Mouse (Mus musculus): Measurements from ENCODE around the gene Wbp11.
"Not testable (repeated sequence)": the region's sequence is repeated elsewhere in the genome, so short reads cannot be mapped to it uniquely, and the experiment has no call there.

The Wbp11 gene

DNA sequence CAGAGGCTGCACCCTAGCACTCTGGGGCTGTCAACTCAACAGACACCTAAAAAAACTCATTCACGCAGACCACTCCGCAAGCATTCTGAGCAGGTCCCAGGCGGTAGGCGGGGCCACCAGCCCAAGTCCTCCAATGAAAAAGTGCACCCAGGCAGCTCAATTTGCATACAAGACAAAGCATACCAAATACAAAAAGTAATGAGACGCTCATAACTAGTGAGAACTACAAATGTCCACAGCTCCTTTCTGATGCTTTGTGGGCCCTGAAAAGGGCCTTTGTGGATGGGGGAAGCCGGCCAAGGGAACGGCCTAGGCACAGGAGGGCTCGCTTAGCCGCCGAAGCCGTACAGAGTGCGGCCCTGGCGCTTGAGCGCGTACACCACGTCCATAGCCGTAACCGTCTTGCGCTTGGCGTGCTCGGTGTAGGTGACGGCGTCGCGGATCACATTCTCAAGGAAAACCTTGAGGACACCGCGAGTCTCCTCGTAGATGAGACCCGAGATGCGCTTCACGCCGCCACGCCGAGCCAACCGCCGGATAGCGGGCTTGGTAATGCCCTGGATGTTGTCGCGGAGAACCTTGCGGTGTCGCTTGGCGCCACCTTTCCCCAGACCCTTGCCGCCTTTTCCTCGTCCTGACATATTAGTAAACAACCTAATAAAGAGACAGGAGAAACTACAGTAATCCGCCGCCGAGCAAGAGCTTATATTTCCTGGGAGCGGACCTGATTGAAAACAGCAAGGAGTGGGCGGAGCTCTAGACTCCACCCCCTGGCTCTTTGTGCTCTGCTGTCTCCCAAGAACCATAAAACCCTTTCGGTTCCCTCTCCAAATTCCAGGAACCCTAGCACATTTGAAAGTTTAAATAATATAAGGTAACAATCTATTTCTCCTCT lies 24.0 kb downstream of the Wbp11 start, which contains the start of gene Hist4h4:
Hist4h4 (minus strand) TSS at position 677 of the 895 bp plus-strand sequence.
- peak; percentile 97 for DNase-seq (ENCODE audit: low read depth, low spot score)

DNA sequence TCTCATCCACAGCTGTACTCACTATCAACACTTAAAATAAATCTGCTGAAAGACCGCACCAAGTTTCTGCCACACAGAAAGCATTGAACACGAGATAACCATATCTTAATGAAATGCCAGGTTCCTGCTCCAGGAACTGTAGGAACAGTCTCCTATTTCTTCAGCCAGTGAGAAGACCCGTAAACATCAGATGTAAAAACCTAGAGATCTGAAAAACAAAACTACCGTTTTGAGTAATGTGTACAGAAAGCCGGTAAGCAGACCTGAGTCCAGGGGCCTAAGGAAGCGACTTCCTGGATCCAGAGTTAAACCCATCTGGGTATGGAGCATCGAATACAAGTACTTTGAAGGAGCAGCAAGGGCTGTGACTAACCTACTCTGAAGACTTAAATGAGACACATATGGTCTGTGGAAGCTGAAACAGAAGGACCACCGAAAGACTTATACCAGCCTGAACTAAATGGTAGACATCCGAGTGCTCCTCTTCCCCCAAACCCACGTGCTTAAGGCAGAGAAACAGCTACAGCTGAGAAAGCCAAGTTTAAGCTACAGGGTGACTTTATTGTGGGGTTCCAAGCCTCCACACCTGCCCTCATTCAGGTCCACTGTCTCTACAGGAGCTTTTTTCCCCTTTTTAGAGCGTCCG lies 24.8 kb downstream of the Wbp11 start:
- DNase-seq (ENCODE audit: low read depth, low spot score), result no peak

DNA sequence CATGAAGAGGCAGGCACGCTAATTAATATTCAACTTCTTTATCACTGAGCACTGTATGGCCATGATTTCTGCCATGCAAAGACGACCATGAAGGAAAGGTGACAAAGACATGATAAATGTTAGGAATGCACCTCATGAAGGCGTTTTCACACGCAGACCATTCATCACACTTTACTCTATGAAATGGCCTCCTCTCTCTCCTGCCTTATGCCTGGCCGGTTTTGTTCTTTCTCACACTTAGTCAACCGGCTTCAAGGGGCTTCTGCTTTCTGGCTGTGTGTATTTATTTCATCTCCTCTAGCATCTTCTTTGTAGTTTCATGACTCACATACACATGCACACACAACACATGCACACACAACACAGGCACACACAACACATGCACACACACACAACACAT lies 26.8 kb downstream of the Wbp11 start:
- no peak for DNase-seq (ENCODE audit: low read depth, low spot score)

DNA sequence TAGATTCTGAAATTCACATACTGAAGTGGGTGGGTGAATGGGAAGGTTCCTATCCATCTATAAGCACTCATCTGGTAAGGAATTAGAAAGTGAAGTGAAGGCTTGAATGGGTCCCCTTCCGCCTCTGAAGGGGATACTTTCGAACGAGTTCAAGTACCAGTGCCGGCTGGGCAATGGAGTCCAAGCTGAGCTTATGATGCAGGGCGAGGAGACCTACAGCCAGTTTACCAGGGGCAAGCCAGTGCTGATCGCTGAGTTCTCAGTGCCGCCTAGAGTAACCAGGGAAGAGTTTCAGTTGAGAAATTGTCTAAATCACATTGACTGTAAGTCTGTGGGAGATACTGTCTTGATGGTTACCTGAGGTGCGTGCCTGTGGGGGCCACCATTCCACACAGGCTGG lies 27.3 kb downstream of the Wbp11 start:
- DNase-seq (ENCODE audit: low read depth, low spot score), result no peak

DNA sequence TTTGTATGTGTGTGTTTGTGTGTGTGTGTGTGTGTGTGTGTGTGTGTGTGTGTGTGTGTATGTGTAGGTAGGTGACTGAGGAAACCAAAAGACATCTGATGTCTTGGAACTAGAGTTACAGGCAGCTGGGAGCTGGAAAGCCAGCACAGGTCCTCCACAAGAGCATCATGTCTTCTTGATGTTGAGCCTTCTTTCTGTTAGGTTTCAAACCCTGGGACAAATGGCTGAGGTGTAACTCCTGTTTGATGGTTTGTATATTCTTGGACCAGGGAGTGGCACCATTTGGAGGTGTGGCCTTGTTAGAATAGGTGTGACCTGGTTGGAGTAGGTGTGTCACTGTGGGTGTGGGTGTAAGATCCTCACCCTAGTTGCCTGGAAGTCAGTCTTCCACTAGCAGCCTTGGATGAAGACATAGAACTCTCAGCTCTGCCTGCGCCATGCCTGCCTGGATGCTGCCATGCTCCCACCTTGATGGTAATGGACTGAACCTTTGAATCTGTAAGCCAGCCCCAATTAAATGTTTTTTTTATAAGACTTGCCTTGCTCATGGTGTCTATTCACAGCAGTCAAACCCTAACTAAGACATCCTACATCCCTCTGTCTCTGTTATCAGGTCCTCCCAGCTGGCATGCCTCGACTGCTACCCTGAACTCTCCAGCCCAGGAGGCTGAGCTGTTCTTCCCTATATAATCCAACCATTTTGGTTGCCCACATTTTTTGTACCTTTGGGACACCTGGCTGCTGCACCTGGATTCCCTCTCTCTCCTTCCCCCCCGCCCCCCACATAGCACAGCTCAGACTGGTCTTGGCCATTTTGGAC lies 29.9 kb downstream of the Wbp11 start:
- DNase-seq (ENCODE audit: low read depth, low spot score), result not testable (repeated sequence)

DNA sequence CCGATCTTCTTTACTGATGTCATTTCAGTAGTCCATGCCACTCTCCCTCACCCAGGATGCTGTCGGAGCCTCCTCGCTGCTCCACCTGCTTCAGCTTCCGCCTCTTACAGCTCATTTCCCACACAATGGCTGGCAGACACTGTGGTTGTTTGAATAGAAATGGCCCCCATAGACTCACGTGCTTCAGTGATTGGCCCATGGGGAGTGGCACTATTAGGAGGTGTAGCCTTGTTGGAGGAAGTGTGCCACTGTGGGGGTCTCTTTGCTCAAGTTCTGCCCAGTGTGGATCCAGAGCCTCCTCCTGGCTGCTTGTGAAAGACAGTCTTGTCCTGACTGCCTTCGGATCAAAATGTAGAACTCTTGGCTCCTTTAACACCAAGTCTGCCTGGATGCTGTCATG lies 32.2 kb downstream of the Wbp11 start:
- no peak for DNase-seq (ENCODE audit: low read depth, low spot score)

DNA sequence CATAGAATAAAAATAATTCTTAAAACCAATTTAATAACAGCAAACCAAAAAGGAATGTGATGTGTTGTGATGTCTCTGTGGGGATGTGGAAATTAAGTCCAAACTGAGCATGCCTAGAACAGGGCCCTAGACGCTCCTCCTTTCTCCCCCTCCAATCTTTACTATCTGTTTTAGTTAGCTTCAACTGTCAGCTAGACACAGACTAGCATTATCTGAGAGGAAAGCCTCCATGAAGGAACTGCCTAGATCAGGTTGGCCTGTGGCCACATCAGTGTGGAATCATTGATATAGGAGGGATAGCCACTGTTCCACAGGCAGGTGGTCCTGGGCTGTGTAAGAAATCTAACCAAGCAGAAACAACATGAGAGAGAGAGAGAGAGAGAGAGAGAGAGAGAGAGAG lies 32.9 kb downstream of the Wbp11 start:
- no peak for DNase-seq (ENCODE audit: low read depth, low spot score)

DNA sequence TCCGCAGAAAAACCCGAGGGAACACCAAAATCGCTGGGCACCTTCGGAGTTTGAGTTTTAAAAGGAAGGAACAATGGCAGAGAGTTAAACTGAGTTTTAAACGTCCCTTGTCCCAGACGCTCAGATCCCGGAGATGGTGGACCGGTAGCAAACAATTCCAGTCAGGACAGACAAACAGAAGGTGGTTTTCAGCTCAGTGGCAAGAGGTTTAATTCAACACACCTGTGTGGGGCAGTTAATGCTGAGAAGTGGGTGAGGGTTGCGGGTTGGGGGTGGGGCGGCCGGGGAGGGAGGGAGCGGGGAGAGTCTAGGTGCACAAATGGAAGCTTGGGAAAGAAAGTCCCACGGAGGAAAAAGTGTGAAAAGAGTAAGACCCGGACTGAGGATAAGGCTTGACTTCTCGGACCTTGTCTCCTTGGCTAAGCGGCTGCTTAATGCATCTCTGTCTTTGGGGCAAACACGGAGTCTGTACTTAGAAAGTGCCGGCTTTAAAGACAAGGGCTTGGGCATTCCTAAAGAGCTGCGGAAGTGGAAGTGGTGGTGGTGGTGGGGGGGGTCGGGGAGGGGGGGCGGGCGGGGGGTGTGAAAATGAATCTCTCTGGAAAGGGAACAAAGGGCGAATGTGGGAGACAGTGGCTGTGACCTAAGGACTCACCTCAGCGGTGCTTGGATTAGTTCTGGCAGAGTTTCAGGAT lies 34.1 kb downstream of the Wbp11 start:
- no peak for DNase-seq (ENCODE audit: low read depth, low spot score)

DNA sequence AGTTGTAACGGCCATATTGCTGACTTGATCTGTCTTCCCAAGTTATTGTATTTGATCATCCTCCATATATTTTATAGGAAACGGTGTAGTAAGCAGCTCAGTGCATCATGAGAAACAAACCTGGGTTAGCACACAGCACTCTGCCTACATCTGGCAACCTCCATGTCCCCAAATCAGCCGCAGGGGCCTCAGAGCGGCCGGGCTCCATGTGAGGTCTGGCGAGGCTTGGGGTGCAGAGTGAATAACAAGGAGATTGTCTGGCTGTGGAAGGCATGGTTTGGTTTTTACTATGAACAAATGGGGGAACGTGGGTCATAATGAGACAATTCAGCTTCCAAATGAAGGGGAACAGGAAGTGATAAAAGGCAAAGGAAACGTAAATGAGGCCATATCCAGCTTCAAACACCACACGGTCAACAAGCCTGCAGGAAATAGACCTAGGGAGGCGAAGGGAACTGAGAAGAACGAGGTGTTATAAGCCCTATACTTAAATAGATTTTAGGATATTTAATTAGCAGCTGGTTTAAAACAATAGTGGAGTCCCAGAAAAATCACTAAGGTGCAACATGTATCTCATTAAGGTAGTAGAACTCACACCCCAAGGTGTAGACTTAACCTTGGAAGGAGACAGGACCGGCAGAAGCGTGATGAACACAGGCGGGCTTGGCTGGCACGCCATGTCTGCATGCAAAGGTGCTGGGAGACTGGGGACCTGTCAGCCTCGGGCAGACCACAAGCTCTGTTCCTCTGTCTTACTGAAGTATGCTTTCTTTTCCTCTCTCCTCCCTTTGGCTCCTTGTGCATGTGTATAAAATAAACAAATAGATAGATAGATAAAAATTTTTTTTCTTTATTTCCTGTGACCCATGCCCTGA lies 34.9 kb downstream of the Wbp11 start:
- DNase-seq (ENCODE audit: low read depth, low spot score), result no peak

DNA sequence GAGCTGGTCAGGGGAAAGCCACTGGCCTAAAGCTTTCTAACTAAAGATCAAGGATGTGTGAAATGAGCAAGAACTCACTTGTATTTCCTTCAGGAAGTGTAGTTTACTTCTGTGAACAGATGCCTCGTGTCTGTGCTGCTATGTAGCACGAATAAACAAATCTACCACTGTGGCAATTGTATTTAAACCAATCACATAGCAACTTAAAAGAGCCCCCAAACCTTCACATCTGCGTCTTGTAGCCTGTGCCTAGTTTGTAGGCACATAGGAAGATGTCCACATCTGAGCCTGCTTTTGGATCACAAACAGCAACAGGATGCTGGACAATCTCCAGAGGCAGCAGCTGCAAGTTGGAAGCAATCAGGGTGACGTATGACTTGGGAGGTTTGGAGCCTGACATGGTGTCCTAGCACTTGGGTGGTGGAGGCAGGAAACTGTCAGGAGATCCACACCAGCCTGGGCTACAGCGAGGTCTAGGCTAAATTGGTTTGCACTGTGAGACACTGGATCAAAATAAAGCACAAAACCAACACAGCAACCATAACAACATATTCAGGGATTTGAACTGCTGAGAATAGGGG lies 38.6 kb downstream of the Wbp11 start:
- DNase-seq (ENCODE audit: low read depth, low spot score), result no peak

DNA sequence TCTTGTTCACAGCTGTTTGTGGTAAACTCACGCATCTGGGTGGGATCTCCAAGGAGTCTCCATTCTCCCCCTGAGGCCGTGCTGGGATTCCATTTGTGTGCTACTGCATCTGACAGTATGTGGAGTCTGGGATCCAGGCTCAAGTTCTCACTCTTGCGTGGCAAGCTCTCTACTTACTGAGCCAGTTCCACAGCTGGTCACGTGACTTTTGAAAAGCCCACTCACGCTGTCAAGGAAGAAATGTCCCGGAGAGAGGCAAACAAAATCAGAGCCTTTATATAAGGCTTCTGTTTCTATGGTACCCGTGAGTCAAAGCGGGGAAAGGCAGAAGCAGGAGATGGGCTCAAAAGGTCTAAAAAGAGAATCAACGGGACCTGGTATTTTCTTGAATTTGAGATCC lies 45.3 kb downstream of the Wbp11 start:
- DNase-seq (ENCODE audit: low read depth, low spot score), result no peak

DNA sequence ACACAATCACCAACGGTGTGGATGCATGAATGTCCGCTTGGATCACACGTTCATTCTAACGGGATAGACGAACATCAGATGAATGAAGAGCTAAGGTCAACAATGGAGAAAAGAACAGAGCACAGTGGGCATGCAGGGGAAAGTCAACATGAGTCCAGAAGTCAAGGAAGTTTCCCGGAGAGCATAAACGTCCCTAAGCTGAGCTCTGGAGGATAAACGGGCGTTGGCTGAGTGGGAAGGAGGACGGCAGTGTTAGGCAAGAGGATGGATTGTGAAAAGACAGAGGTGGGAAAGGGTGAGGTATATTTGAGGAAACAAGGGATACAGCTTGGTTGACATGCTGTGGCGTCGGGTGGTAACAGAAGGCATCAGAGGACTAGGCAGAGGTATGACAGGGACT lies 45.9 kb downstream of the Wbp11 start:
- DNase-seq (ENCODE audit: low read depth, low spot score), result no peak

DNA sequence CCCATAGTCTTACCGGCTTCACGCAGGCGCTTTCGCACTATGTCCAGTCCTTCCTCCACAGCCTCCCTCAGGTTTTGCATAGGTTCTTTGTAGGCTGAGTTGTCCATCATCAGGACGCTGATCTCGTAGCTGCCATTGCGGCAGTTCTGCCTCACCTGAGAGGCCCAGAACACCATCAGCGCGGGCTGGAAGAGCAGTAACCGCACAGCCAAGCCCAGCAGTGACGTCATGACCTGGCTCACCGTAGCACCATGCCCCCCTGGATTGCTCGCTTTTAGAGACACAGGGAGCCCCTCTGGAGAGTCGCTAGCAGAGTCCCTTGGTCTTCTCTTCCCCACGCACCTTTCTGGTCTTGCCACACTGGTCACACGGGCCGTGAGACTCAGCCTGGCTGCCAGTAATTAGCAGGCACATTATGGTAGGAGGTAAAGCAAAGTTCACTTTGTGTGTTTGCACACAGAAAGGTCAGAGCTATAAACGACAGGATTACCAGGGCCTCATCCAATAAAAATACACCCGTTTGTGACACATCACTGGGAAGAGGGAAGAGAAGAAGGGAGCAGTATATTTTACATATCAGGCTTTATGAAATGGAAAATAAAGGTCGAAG lies 46.6 kb downstream of the Wbp11 start, which contains the start of gene Gucy2c:
Gucy2c (minus strand) TSS at position 389 of the 610 bp plus-strand sequence.
- DNase-seq (ENCODE audit: low read depth, low spot score), result no peak

DNA sequence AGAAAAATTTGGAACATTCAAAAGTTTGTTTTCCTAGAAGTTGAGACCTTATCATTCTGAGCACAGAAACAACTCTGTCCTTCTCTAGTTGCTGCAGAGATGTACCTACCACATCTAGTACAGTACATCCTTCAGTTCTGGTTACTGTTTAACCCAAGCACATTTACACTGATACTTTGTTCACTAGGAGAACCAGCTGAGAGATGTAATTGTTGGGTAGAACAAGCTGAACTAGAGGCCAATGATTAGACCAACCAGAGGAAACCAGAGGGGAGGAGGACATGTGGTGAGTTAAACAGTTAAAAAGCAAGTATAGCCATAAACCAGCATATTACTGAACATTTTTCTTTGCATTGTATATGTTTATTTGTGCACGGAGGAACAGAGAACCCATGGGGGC lies 51.6 kb downstream of the Wbp11 start:
- DNase-seq (ENCODE audit: low read depth, low spot score), result no peak

DNA sequence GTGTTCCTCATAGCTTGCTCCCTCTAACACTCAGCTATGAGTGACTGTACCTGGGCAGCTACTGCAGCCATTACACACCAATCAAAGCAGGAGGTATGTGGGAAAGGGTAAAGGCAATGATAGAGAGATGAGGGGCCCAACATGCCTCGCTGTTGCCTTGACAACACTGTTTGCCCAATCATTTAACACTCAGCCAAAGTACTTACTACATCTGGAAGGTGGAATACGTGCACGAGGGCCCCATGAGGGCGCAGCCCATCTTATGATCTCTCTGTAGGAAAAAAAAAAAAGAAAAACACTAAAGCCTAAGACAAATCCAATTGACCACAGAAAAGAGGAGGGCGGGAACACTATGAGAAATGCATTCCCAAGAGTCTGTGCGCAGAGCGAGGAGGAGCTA lies 58.2 kb downstream of the Wbp11 start:
- peak; percentile 16 for DNase-seq (ENCODE audit: low read depth, low spot score)

DNA sequence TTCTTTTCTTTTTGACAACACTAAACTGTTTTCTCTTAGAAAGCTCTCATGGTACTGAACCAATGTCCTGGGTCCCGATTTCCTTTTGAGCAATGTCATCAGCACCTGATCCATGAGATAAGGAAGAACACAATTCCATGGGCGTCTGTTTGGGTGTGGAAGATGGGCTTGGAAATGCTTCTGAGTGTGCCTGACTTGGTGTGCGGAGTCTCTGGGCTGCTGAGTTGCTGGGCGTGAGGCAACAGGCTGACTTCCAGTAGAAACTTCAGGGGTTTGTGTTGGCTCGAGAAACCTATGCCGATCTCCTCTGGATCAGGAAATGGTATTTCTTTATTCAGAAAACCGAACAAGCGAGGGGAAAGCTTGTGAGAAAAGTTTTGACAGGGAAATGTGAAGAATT lies 58.9 kb downstream of the Wbp11 start:
- no peak for DNase-seq (ENCODE audit: low read depth, low spot score)

DNA sequence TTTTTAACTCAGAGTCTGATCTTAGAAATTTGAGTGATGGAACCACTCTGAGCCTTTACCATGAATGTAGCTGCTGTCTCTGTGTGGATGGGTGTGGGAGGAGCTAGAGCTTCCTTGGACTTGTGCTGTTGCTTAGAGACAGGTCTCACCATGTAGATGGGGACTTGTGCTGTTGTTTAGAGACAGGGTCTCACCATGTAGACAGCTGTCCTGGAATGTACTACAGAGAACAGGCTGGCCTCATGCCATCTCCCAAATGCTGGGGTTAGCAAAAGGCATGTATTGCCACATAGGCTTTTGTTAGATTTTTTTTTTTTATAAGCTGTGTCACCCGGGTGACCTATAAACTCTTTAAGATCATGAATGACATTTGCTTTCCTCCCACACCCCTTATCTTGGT lies 64.1 kb downstream of the Wbp11 start:
- no peak for DNase-seq (ENCODE audit: low read depth, low spot score)
